Mouse (Mus musculus) kidney, adult 11 months (tissue): ENCODE measurements around the gene Pgp.
A peak's percentile ranks its signal among the peaks of the same experiment; 100 is the strongest.

Experiments
- DNase-seq: peaks from one replicate; pipeline ENCODE4 v3.0.0; 2022

Gene Pgp

DNA sequence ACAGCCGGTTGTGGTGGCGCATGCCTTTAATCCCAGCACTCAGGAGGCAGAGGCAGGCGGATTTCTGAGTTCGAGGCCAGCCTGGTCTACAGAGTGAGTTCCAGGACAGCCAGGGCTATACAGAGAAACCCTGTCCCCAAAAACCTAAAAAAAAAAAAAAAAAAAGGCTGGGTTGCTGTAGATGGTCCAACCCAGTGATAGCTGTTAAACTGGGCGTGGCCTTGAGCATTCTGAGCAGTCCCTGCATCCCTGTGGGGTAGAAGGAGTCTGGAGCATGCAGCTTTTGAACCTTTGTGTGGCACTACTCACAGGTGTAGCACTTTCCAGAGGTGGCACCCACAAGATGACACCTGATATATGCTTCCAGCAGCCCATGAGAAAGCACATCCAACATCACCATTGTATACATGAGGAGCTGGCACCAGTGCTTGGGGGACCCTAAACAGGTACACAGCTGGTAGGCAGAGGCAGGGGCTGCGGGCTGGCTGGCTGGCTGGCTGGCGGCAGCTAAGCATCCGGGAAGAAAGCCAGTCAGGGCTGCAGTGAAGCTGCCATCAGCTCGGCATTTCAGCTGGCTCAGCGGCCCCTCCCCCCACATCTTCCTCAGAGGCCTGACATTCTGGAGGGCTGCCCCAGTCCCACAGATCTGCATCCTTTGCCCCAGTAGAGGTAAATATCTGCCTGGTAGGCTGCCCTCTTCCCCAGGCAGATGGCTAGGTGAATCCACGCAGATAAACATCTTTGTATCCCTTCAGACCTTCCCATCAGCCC lies 15.1 kb downstream of the Pgp start:
- DNase-seq: no peak

DNA sequence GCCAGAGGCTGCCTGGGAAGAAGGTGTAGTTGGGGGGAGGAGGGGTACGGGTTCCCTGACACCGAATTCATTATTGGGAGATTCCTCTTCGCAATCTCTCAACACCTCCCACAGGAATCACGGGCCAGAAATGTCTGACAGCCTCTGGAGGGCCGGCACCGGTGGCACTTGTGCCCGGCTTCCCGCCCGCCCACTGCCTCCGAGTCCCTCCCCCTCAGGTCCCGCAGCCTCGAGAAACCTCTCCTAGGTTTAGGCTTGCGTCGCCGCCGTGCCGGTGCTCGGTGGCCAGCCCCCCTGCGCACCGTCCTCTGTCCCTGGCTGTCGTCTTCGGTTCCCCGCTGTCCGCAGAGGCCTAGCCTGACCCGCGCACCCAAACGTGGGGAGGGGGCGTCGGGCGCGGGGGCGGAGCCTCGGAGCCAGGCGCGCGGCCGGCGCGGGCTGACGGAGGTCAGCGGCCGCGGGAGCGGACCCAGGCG lies 18.0 kb downstream of the Pgp start, which contains the start of gene Caskin1:
TSS of gene Caskin1 (plus strand) at position 416 of the 476 bp plus-strand sequence.
- no peak for DNase-seq

- DNase-seq: no peak
Observed at GRCm38 (mm10) chr17:24488662-24489264, 18.6 kb downstream of the Pgp start.

- DNase-seq: no peak
Observed at GRCm38 (mm10) chr17:24489265-24490030, 19.3 kb downstream of the Pgp start.

GRCm38 (mm10) chr17:24490399-24490798 lies 20.2 kb downstream of the Pgp start:
- no peak for DNase-seq

DNA sequence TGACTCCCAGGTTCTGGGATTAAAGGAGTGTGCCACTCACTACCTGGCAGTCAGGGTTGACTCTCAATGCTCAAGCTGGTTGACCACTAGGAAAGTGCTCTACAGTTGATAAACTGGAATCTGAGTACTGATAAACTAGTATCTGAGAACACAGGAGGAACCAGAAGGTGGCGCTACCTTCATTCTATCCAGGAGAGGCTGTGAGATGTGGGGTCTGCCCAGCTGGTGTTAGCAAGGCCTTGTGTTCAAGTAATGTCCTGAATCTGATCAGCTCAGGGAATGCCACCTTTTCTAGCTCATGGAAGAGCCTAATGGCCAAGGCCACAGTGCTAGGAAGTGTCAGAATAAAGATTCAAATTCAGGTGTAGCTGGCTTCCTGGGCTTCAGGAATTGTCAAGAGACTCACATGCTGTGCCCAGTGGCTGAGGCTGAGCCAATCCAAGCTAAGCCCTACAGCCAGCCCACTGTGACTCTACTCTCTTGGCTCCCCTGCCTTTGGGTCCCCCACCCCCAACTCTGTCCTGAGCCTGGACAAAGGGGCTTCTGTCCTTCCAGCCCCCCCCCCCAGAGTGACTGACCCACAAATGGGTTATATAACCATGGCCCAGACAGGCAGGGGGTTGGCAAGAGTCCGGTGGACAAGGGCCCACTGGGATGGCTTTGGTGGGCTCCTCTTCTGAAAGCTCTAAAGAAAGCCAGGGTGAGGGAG lies 24.6 kb downstream of the Pgp start:
- DNase-seq: no peak

DNA sequence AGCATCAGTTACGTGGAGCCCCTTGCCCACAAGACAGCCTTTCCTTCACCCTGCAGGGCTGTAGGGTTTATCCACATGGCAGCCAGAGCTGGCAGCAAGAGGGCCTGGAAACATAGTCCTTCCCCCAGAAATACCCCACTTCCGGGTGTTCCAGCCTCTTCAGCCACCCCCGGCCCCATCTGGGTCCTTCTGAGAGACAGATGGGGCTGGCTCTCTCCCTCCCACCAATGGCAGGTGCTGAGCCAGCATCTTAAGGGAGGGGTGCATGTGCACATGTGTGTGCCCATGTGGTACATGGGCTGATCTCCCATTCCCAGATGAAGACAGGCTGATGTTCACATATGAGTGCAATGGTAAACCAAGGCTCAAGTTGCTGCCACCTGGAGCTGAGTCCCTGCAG lies 25.3 kb downstream of the Pgp start:
- DNase-seq: no peak

DNA sequence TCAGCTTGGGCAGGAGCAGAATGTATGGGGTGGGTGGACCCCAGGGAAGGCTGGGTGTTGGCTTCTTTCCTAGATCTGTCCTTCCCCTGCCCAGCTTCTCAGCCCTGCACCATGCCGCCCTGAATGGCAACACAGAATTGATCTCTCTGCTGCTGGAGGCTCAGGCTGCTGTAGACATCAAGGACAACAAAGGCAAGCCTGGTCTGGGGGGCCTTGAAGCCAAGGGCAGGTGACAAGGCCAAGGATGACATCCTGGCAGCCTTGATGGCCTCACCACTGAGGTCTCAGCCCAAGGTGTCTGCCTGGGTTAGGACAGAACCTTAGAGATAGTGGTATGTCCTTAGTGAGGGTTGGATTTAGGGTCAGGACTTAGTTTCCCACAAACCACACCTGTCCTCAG lies 25.8 kb downstream of the Pgp start:
- DNase-seq: no peak

DNA sequence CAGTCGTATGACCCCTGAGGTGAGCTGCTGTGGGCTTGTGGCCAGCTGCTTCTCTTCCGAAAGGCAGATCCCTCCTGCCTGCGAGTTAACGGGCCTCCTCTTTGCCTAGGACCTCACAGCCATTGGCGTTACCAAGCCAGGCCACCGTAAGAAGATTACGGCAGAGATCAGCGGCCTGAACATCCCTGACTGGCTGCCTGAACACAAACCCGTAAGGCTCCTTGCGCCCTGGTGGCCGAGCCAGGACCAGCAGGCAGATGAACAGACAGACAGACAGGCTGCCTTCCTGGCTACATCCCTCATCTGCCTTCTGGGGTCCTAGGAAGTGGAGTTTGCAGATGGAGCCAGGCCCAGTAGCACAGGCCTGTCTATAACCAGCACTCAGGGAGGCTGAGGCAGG lies 32.0 kb downstream of the Pgp start:
- DNase-seq: no peak

GRCm38 (mm10) chr17:24504085-24504484 lies 33.9 kb downstream of the Pgp start:
- DNase-seq: no peak

- no peak for DNase-seq
Observed at GRCm38 (mm10) chr17:24505286-24505955, 35.2 kb downstream of the Pgp start.

GRCm38 (mm10) chr17:24506332-24507070 lies 36.3 kb downstream of the Pgp start:
- DNase-seq: no peak

DNA sequence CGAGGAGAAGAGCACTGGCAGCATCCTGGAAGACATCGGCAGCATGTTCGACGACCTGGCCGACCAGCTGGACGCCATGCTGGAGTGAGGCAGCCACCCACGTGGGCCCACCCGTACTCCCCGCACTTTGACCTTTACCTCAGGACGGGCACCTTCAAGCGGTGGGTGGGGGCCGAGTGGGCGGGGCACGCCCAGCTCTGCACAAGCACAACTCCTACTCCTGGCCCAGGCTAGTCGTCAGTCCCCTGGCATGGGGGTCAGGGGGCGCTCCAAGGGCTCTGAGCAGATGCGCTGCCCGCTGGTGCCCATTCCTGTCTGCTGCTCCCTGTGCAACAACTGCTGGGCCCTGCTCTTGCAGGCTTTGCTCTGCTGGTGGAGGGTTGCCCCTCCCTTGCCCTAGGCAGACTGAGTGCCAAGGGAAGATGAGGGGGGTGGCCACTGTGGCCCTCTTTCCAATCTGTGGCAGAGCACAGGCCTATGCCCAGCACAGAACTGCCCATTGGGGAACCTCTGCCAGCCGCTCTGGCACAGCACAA lies 37.0 kb downstream of the Pgp start:
- no peak for DNase-seq

DNA sequence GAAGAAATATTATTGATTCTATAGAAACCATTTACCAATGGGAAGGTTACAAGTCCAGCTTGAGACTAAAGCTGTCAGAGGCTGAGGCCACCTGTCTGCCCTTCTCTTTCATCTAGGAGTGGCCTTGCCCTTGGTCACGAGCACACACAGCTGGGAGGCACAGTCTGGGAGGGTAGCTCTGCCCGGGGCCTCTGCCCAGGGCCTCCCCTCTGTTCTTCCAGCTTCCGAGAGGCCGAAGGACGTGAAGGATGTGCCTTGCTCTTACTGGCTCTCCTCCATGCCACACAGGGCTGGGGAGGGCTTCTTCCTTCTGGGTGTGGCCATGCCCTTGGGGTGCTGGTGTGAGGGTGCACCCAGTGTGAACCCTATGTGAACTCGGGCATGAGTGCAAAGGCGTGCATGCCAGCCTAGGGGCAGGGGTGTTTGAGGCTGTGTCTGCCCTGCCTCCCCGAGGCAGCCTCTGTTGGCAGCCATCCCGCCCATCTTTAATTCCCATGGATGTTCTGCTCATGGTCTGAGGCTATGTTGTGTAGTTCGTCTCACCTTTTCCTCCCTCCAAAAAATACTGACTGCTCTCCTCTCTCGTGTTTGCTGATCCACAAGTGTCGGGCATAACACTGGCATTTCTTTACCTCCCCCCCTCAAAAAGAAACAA lies 37.7 kb downstream of the Pgp start:
- no peak for DNase-seq

- DNase-seq: peak; percentile 49
Observed at GRCm38 (mm10) chr17:24513609-24514008, 43.4 kb downstream of the Pgp start.

DNA sequence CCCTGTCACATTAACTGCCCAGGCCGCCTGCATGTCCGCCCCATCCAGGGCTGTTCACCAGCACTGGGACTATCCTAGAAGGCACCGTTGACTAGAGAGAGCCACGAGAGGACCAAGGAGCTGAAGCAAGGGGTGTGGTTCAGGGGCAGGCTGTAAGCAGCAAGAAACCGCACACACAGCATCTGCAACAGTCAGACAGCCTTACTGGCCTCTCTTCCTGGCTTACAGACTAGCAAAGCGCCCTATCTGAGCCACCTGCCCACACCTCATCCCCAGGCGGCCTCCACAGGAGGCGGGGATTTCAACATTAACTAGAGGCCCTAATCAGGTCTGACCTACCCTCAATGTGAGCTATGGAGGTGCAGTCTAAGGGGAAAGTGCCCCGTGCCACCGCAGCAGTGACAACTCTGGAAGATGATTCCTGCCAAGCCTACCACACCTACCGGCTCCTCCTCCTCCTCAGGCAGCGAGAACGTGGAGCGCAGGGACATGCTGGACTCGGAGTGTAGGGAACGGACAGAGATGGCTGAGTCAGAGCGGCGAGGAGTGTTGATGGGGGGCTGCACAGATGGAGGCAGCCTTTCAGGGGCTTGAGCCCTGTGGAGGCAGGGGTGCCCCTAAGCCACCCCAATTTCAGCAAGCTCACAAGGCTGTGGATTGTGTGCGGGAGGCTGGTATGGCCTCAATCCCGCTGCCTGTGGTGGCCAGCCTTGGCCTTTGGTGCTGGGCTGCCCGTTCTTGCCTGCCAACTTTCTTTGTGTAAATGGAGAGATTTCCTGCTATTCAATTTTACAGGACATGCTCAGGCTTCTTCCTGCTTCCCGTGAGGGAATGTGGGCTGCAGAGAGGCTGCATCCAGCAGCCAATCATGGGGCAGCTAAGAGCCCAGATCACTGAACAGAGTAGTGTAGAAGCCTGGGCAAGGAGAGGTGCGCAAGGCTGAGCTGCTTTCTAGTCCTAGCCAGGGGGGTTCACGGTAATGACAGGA lies 44.4 kb downstream of the Pgp start:
- peak; percentile 25 for DNase-seq

- no peak for DNase-seq
Observed at GRCm38 (mm10) chr17:24520450-24520849, 50.3 kb downstream of the Pgp start.
